Mouse (Mus musculus) CD4-positive naive resting alpha-beta T cell, adult 76 days (primary cell): ENCODE measurements around the gene Dmrt1. TPM values are rescaled to one million over a fixed set of nuclear protein-coding genes. Genes with fewer than 3 reads are reported as not detected.

Experiments
- total RNA-seq: library from RNA; stranded (reverse); gene quantifications from one replicate; pipeline ENCODE4 v1.2.4, GENCODE M21; 2023

Dmrt1 gene
- not detected for total RNA-seq

GRCm38 (mm10) chr19:25505360-25506196 is at the start of gene Dmrt1:
TSS of gene Dmrt1 (plus strand) at chr19:25505618.

GRCm38 (mm10) chr19:25610015-25610410 is 104.6 kb downstream of the Dmrt1 start, which contains the start of gene Dmrt3:
TSS of gene Dmrt3 (plus strand) at chr19:25610301.

Other genes starting within 250 kb of the Dmrt1 start
- gene Dmrt3, start 104.7 kb downstream of the Dmrt1 start, total RNA-seq: not detected
- not detected for gene Dmrt2, start 166.8 kb downstream of the Dmrt1 start, total RNA-seq